Mouse (Mus musculus): ENCODE results near the gene Slc48a1.

The Slc48a1 gene

DNA sequence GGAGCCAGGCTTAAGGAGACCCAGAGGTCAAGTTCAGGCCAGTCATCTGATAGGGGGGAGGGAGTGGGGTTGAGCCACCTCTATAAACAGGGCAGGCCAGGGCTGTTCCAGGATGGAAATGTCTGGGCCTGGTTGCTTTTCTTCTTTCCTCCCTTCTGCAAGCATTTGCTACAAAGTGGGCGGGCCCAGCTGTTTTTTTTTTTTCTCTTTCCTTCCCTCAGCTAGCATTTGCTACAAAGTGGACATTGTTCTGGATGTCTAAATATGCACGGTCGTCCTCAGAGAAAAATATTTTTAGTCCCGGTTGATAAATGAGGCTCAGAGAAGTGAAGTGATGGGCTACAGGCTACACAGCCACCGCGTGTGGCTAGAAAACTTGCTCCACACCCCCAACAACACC, 23.8 kb upstream of the Slc48a1 start:
- no peak for DNase-seq (ENCODE audit: low spot score)

DNA sequence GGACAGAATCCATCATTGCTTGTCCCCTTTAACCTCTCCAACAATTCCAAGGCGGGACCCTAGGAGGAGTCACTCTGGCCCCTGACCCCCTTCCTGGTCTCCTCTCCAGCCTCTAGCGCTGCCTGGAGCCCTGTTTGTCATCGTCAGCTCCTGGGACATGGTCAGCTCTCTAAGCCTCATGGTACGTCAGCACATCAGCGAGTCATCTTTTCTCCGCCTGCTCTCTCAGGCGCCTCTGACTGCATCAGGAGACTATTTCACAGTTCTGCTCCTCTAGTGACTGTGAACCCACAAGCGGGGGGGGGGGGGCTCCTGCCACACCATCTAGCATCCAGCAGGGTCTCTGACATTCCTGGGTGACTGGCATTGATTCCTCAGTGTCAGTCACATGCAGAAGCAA, 23.0 kb upstream of the Slc48a1 start:
- no peak for DNase-seq (ENCODE audit: low spot score)

DNA sequence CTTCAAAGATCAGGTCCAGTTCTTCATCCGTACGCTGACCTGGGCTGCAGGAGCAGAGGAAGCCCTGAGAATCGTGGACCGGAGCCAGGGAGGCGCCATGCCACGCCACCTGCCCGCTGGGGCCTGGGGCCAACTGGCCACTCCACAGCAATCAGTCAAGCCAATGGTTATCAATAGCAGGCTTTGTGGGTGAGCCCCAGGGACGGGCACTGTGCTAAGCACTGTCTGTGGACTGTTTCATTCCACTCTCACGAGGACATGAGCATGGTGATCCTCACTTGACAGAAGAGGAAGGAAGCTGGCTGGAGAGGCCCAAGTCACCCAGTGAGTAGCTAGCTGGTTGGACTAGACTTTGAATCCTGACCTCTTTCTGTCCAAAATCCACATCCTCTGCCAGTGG, 18.3 kb upstream of the Slc48a1 start:
- DNase-seq (ENCODE audit: low spot score): no peak

GRCm38 (mm10) chr15:97760952-97761351, 17.4 kb upstream of the Slc48a1 start:
- no peak for DNase-seq (ENCODE audit: low spot score)

DNA sequence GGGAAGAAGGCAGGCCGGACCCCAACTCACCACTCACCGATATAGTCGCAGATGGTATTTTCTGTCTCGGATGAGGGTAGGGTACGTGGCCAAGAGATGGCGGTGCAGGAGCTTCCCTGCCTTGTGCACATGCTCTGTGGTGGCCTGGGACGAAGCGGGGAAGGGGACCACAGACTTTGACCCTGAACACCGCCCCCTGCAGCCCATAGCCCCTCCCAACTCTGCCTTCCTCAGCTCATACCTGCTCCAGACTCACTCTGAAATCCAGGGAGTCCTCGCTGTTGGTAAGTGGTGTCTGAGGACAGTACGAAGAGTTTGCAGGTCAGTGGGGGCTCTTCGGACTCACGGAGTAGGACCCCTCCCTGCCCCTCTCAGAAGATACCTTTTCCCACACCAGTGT, 16.9 kb upstream of the Slc48a1 start:
- no peak for DNase-seq (ENCODE audit: low spot score)

- no peak for DNase-seq (ENCODE audit: low spot score)
Measured at GRCm38 (mm10) chr15:97762733-97763132, 15.6 kb upstream of the Slc48a1 start.

DNA sequence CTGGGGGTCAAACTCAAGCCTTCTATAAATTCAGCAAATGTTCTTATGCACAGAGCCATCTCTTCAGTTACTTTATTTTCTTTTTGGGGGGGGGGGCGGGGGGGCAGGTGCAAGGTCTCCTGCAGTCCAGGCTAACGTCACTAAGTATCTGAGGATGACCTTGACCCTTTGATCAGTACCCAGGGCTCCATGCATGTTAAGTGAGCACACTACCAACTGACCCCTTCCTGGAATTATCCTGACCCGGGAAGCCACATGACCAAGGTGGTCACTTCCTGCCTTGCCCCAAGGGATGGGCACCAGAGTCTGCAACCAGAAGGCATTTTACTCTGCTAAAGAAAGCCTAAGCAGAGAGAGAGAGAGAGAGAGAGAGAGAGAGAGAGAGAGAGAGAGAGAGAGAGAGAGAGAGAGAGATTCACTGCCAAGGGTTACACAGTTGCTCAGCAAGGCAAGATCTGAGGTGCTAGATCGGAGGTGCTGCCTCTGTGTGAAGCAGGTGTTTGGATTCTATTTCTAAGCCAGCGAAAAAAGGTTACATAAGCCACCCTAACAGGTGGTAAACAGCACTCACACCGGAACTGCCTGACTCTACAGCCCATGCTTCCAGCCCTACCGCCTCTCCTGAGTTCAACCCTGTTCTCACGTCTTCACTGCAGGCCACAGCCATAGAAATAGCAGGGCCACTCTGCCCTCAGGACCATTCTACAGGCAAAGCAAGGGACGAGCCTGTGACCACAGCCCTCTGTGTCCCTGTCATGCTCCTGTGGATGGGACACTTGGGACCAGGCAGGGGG, 14.9 kb upstream of the Slc48a1 start:
- DNase-seq (ENCODE audit: low spot score): no peak

DNA sequence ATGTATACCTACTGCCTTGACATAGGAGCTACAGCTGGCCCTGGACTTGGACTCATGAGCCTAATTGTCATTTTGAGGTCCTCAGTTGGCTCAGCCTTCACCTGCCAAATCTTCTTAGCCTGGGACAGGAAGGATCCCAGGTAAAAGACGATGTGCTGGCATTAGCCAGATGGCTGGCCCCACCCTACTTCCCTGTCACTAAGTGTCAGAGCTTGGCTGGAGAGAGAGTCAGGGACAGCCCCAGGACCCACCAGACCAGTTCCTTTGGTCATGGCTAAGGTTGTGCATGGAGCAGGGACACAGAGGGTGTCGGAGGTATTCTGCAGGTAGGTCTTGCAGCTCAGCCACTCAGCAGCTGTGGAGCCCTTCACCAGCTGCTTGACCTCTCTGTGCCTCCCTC, 13.8 kb upstream of the Slc48a1 start:
- DNase-seq (ENCODE audit: low spot score): no peak

DNA sequence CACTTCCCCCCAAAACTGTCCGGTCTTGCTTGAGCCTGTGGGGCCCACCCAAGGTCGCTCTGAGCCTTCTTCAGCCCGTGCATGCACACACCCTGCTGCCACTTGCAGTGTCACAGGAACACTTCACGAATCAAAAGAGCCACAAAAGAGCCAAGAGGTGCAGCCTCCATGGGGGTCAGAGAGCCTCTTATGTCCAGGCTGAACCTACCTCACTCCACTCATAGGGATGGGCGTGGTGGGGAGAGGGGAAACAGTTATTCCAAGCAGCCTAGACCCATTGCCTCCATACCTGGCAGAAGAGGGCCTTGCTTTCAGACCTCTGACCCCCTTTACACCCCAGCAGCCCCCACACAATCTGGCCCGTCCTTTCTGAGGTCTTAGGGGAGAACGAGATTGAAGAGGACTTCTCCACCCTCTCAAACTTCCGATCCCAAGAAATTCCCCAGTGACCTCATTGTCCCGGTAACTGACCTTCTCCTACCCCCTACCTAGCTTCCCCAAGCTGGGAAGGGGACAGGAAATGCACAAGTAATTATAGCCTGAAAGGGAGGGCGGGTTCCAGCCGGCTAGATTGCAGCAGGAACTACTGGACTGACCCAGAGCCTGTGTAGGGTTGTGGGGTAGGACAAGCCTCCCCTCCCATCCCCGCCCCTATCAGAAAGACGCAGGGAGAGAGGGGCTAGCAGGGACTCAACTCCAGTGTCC, 13.1 kb upstream of the Slc48a1 start:
- no peak for DNase-seq (ENCODE audit: low spot score)

DNA sequence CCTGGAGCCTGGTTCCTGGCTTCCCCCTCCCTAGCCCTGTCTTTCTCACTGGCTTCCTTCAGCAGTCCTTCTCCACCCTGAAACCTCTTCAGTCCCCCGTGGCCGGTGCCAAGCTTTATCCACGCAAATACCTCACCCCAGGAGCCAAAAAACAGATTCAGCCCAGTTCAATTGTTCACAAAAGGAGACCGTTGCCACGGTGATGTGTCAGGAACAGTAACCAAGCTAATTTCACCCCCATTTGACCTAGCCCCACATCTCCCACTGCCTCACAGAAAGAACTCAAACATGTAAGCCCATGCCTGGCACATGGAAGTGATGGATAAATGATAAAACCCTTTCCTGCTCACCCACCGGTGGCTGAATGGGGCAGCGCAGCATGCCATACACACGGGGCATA, 12.1 kb upstream of the Slc48a1 start:
- no peak for DNase-seq (ENCODE audit: low spot score)

DNA sequence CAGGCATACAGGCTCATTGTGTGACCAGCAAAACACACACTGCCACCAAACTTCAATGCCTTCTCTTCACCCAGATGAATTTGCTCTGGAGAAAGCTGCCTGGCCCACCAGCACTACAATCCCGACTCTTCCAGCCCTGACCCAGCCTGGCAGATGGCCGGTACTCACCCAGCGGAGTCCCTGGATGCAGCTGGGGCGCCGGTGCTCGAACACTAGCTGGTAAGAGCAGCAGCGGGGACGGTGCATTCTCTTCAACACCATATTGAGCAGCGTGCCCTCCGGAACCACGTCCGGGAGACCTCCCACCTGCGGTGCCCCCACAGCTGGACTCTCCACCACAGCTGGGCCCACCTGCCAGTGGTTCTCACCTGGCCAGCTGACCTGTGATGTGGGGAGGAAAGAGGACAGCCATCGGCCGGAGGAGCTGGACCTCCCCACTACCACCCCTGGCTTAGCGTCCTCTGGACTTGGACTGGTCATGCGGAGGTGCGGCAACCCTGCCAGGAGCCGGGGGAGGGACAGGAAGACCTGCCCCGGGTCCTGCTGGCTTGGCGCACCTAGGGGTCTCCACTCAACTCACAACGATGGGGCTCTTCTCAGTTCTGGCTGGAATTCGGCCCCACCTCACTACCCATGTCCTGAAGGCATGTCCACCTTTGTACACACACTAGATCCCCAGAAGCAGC, 11.6 kb upstream of the Slc48a1 start:
- DNase-seq (ENCODE audit: low spot score): no peak

DNA sequence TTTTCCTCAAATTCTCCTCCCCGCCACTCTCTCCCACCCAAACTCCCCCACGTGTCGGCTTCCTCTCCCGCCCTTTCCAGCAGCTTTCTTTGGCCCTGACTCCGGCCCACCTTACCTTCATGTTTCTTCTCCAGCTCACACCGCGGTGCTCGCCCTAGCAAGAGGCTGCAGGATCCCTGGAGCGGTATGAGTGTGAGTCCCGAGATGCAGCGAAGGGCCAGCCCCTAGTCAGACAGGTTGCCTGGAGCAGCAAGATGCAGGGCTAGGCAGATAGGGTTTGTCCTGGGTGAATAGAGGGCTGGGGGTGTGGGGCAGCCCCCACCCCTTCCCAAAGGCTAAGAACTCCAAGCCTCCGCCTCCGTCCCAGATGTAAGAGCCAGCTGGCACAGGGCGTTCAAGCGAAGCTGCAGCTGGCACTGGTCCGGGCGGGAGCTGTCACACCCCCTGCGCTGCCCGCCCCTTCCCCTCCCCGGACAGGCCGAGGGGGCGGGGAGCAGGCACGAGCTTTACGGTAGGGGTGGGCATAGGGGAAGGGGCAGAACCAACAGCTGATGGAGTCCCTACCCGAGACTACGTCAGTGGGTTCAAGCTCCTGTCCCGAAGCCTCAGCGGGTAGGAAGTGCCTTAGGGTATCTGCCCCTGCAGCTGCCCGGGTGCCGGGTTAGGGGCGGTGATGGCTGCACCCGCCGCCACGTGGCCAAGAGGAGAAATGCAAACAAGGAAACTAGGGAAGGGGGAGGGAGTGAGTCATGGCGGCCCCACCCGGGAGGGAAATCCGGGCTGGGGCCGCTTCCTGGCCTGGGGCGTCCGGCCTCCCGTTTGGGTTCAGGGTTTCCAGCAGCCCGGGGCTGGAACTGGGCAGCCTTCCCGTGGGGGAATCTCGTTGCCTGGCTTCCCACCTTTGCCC, 10.8 kb upstream of the Slc48a1 start, which contains the start of gene Rapgef3:
TSS of gene Rapgef3 (minus strand) at position 693 of the 907 bp plus-strand sequence.
- DNase-seq (ENCODE audit: low spot score): peak; percentile 73

- DNase-seq (ENCODE audit: low spot score): no peak
Measured at GRCm38 (mm10) chr15:97768192-97768591, 10.1 kb upstream of the Slc48a1 start.

GRCm38 (mm10) chr15:97770280-97770679, 8.0 kb upstream of the Slc48a1 start:
- no peak for DNase-seq (ENCODE audit: low spot score)

- DNase-seq (ENCODE audit: low spot score): peak; percentile 67
Measured at GRCm38 (mm10) chr15:97773108-97773507, 5.2 kb upstream of the Slc48a1 start.

- DNase-seq (ENCODE audit: low spot score): no peak
Measured at GRCm38 (mm10) chr15:97773961-97774370, 4.4 kb upstream of the Slc48a1 start.

GRCm38 (mm10) chr15:97776514-97776913, 1.8 kb upstream of the Slc48a1 start:
- DNase-seq (ENCODE audit: low spot score): peak; percentile 80

DNA sequence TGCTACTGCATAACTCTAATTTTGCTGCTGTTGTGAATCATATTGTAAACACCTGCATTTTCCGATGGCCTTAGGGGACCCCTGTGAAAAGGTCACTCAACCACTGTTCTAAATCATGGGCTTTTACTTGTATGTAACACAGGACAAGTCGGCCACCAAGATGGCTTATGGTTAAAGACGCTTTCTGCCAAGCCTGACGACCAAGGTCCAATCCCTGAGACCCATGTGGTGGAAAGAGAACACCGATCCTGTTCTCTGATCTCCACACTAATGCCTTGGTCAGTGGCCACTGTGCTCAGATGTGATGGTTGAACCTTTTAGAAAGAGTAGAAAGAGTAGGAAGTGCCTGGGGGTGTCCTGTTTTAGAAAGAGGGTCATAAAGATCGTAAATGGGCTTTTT, 1.4 kb upstream of the Slc48a1 start:
- no peak for DNase-seq (ENCODE audit: low spot score)

DNA sequence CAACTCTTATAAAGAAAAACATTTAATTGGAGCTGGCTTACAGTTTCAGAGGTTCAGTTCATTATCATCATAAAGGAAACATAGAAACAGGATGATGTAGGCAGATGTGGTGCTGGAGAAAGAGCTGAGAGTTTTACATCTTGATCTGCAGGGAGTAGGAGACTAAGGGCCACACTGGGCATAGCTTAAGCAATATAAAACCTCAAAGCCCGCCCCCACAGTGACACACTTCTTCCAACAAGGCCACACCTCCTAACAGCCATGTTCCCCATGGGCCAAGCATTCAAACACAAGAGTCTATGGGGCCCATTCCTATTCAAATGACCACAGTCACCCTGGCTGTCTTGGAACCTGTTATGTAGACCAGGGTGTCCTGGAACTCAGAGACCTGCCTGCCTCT, 1.3 kb downstream of the Slc48a1 start:
- no peak for DNase-seq (ENCODE audit: low spot score)

- DNase-seq (ENCODE audit: low spot score): no peak
Measured at GRCm38 (mm10) chr15:97780611-97781031, 2.3 kb downstream of the Slc48a1 start.

GRCm38 (mm10) chr15:97781961-97782748, 3.8 kb downstream of the Slc48a1 start:
- DNase-seq (ENCODE audit: low spot score): no peak
